Mouse (Mus musculus): ENCODE measurements around the gene Gm49391. TPM values are rescaled to one million over a fixed set of nuclear protein-coding genes. Genes with fewer than 3 reads are reported as not detected.
"Not testable (repeated sequence)": the region's sequence is repeated elsewhere in the genome, so short reads cannot be mapped to it uniquely, and the experiment has no call there.

Gm49391 gene
- 1 to 10 TPM; 1.5 to 5.0 (median 3.1) TPM for total RNA-seq (2022)

DNA sequence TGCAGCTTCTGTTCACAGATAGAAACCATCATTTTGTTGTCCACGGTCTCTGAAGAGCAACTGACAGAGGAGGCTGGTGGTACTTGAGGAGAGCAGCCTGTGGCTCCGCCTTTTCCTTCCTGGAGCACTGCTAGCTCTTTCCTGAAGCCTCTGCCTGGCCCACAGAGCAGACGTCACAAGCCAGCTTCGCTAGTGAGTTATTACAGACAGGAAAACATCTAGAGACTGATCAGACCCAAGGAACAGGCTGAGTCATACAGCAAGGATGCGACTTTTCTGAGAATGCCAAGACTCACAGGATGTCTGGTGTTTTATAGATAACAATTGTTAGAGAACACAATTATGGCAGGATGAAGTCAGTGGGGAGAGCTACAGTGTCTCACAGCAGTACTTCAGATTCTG lies at the start of gene Gm49391, which contains the start of gene Ctla2a:
Gm49391 (minus strand) TSS at position 72 of the 402 bp plus-strand sequence.
Ctla2a (minus strand) TSS at position 126 of the 402 bp plus-strand sequence.
- DNase-seq (ENCODE audit: low spot score): peak; percentile 81

DNA sequence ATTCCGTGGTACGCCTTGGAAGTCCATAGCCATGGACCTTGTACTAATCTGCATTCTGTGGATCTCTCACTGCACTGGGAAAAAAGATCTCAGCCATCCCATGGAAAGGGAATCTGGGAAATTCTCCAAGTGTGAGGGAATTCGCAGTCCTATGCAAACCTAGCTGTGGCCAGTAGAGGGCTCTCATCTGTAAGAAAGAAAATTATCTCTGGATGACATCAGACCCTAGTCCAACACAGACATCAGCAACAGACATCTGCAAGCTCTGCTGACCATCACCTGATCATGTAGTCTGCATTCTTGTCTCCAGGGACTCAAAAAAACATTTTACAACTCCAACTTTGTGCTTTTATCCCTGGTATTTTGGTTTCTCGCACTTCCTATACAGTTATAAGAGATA lies 35.9 kb upstream of the Gm49391 start:
- not testable (repeated sequence) for DNase-seq (ENCODE audit: low spot score)

DNA sequence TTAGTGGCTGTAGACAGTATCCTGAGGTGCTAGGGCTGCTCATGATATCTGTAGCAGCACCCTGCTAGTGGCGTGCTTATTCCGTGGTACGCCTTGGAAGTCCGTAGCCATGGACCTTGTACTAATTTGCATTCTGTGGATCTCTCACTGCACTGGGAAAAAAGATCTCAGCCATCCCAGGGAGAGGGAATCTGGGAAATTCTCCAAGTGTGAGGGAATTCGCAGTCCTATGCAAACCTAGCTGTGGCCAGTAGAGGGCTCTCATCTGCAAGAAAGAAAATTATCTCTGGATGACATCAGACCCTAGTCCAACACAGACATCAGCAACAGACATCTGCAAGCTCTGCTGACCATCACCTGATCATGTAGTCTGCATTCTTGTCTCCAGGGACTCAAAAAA lies 27.6 kb upstream of the Gm49391 start:
- not testable (repeated sequence) for DNase-seq (ENCODE audit: low spot score)

DNA sequence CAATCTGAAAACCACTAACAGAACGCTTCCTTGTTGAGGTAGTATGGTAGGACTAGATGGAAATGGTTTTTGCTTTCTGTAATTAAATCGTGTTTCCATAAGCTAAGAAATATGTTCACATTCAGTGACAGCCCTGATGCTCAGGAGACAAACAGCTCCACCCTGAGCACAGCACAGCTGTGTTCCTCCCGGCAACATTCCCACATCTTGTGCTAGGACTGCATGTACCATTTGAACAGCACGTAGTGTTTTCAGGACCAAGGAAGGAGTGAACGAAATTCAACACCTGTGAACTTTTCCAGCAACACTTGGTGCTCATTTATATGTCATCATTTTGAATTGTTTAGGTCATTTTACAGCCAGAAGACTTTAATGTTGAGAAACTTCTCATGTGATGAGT lies 25.3 kb upstream of the Gm49391 start:
- peak; percentile 48 for DNase-seq (ENCODE audit: low spot score)

DNA sequence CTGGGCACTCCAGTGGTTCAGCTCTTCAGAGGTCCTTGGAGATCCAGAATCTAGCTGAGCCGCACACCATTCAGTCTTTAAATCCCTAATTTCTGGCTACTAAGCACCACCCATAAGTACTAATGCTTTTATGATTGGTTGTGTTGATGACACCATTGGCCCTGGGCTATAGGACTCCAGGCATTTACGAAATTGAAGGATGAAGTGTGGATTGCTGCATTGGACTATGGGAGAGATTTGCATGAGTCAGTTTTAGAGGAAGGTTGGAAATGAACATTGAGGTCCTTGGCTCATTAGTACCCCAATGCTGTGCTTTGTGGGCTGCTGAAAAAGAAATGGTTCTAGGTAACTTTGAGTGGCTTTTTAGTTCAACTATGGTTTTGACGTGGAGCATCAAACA lies 5.5 kb upstream of the Gm49391 start, which contains the start of gene Tpbpa:
Tpbpa (minus strand) TSS at position 101 of the 400 bp plus-strand sequence.
- DNase-seq (ENCODE audit: low spot score): not testable (repeated sequence)

DNA sequence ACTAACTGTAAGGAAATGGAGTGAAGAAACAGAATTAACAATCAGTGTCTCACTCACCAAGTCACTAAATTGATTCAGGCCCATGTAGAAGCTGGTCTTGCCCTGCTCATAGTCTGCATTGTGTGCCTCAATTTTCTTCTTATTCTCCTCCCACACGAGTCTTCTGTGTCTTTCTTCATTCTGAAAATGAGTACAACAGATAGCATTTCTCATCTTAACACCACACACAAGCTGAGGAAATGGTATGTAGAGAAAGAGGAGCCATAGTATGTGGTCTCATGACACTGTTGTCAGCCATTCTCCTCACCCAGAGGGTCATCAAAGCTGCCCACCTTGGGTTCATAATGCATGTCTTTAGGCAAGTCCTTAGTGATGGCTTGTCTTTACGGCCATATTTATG lies 881 bp downstream of the Gm49391 start, which contains the start of gene Gm49393:
Gm49393 (minus strand) TSS at position 101 of the 400 bp plus-strand sequence.
- DNase-seq (ENCODE audit: low spot score): not testable (repeated sequence)

DNA sequence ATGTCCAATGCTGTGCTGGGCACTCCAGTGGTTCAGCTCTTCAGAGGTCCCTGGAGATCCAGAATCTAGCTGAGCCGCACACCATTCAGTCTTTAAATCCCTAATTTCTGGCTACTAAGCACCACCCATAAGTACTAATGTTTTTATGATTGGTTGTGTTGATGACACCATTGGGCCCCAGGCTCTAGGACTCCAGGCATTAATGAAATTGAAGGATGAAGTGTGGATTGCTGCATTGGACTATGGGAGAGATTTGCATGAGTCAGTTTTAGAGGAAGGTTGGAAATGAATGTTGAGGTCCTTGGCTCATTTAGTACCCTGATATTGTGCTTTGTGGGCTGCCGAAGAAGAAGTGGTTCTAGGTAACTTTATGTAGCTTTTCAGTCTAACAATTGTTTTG lies 31.6 kb downstream of the Gm49391 start, which contains the start of gene Tpbpb:
Tpbpb (minus strand) TSS at position 101 of the 400 bp plus-strand sequence.
- DNase-seq (ENCODE audit: low spot score): not testable (repeated sequence)

DNA sequence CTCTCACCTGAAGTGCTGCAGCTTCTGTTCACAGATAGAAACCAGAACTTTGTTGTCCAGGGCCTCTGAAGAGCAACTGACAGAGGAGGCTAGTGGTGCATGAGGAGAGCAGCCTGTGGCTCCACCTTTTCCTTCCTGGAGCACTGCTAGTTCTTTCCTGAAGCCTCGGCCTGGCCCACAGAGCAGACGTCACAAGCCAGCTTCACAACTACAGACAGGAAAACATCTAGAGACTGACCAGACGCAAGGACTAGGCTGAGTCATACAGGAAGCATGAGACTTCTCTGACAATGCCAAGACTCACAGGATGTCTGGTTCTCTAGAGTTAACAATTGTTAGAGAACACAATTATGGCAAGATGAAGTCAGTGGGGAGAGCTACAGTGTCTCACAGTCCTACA lies 39.0 kb downstream of the Gm49391 start, which contains the start of gene Ctla2b:
Ctla2b (minus strand) TSS at position 120 of the 400 bp plus-strand sequence.
- DNase-seq (ENCODE audit: low spot score): peak; percentile 86

DNA sequence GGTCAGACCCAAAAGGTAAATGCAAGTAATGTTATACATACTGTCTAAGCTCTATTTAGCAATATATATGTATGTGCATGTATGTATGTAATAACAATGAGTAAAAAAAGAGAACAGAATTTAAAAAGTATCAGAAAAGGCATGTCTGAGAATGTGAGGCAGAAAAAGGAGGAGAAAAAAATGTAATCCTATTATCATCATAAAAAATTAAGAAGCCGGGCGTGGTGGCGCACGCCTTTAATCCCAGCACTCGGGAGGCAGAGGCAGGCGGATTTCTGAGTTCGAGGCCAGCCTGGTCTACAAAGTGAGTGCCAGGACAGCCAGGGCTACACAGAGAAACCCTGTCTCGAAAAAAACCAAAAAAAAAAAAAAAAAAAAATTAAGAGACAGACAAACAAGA lies 39.6 kb downstream of the Gm49391 start, which contains the start of gene Gm49392:
Gm49392 (minus strand) TSS at position 101 of the 400 bp plus-strand sequence.
- not testable (repeated sequence) for DNase-seq (ENCODE audit: low spot score)

DNA sequence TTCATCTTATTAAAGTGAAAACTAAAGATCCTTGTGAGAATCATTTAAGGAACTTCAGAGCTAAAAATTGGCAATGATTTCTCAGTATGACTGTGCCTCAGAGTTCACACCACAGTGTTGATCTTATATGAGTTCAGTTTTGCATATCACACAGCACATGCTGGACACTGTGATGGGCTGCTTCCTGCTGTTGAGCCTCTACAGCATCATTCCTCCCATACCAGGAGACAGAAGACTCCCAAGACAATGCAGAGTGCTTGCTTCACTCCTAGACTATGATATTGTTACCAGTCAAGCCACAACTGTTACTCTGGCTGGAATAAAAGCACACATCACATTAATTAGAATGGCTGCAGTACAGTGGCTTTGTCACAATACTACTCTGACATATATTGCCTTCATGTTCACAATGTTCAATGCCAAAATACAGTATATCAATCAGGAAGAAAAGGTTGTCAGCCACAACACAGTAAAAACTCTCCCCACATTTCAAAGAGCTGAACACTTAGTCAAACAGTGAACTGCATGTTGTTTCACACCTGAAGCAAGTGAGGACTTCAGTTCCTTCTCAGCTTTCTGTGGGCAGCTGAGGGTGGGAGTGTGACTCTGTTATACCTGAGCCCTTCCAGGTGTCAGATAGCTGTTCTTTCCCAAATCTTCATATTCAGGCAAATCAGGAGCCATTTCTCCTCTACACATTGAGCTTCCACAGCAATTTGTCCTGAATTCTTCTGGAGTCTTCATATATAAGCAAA lies 40.8 kb downstream of the Gm49391 start:
- DNase-seq (ENCODE audit: low spot score): no peak

DNA sequence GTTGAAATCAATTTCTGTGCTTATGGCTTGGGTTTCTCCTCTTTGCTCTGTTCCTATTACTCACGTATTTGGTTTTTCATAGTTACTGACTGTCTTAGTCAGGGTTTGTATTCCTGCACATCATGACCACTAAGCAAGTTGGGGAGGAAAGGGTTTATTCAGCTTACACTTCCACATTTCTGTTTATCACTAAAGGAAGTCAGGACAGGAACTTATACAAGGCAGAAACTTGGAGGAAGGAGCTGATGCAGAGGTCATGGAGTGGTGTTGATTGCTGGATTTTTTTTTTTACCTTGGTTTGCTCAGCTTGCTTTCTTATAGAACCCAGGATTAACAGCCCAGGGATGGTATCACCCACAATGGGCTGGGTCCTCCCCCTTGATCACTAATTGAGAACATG lies 44.1 kb downstream of the Gm49391 start:
- DNase-seq (ENCODE audit: low spot score): no peak

DNA sequence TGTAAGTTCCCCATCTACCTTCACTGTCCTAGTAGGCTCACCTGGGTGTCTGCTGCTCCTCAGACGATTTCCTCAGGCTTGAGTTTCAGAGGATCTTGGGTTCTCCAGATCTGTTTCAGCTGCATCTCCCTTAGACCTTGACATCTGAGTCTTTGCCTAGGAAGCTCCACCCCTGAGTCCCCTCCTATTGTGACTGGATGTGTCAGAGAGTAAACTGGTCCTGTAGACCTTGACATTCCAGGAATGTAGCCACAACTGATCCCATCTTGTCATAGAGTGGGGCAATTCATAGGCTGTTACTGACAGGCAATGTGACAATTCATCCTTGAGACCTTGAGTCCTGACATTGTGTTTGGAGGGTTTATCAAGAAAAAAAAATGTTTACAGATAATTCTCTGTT lies 72.1 kb downstream of the Gm49391 start, which contains the start of gene 4930486L24Rik:
4930486L24Rik (minus strand) TSS at position 195 of the 400 bp plus-strand sequence.
- no peak for DNase-seq (ENCODE audit: low spot score)

DNA sequence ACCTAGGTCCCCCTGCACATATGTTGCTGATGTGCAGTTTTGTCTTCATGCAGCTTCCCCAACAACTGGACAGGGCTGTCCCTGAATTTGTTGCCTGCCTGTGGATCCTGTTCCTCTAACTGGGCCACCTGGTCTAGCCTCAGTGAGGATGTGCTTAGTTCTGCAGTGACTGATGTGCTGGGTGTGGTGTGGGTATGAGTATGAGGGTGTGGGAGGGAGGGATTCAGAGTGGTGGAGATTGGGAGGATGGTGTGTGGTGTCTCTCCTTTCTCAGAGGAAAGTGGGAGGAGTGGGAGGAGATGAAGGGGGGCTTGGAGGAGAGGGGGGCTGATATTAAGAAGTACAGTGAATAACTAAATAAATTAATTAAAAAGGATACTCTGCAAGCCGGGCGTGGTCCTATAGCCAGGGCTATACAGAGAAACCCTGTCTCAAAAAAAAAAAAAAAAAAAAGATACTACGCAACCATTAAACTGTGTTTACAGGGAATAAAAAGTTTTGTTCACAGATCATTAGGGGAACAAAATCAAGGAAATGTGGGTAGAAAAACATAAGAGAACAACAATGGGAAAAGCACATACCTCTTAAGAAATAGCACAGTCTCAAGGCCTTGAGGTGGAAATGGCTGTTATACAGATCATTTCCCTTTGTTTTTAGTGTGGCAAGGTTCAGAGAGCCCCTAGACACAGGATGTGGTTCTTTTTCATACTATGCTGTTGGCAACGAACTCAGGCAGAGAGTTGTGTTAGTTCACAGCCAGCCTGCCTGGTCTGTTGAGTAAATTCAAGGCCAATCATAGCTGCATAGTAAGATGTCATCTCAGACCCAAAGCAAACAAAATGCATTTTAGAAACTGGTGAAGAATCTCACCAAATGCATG lies 87.9 kb downstream of the Gm49391 start:
- DNase-seq (ENCODE audit: low spot score): peak; percentile 53

Other genes with a start within 250 kb of the Gm49391 start
- not detected for gene BC051665, start 150.2 kb downstream of the Gm49391 start, total RNA-seq (2022)
- not detected for gene Ctsll3, start 133.7 kb downstream of the Gm49391 start, total RNA-seq (2022)
- under 1 TPM in 2 of 4 experiments, not detected in 2; 0.31 to 0.92 TPM for gene 4930486L24Rik, start 72.1 kb downstream of the Gm49391 start, total RNA-seq (2022)
- gene Gm49392, start 39.7 kb downstream of the Gm49391 start, total RNA-seq (2022): 1 to 10 TPM in 3 of 4 experiments, under 1 TPM in 1; 0.69 to 2.7 (median 1.4) TPM
- 10 to 100 TPM in 1 of 4 experiments, 1 to 10 TPM in 3; 4.5 to 11.0 (median 6.1) TPM for gene Ctla2b, start 39.1 kb downstream of the Gm49391 start, total RNA-seq (2022)
- gene Tpbpb, start 31.7 kb downstream of the Gm49391 start, total RNA-seq (2022): not detected
- gene Gm49393, start 981 bp downstream of the Gm49391 start, total RNA-seq (2022): not detected
- 10 to 100 TPM; 61.7 to 73.7 (median 68.6) TPM for gene Ctla2a, start 54 bp upstream of the Gm49391 start, total RNA-seq (2022)
- not detected for gene Tpbpa, start 5.4 kb upstream of the Gm49391 start, total RNA-seq (2022)
- not detected for gene Ctsj, start 69.4 kb upstream of the Gm49391 start, total RNA-seq (2022)
- gene Ctsq, start 104.1 kb upstream of the Gm49391 start, total RNA-seq (2022): not detected
- gene Ctsr, start 227.7 kb upstream of the Gm49391 start, total RNA-seq (2022): not detected

Data from heart, adult 8-10 months (tissue).